Mouse (Mus musculus): Measurements from ENCODE around the gene Esrp2. TPM values are rescaled to one million over a fixed set of nuclear protein-coding genes. Genes with fewer than 3 reads are reported as not detected.

Gene Esrp2
- total RNA-seq, 4 experiments from 2014 or later = 0.09 to 0.43 TPM; not detected in 2

GRCm38 (mm10) chr8:106149025-106149424 lies 12.3 kb upstream of the Esrp2 start:
- no peak for DNase-seq (ENCODE audit: low spot score in 2 of 2)

GRCm38 (mm10) chr8:106147868-106148565 lies 11.2 kb upstream of the Esrp2 start:
- DNase-seq (ENCODE audit: low spot score in 2 of 2) = no peak

- DNase-seq (ENCODE audit: low spot score in 2 of 2) = no peak
Observed at GRCm38 (mm10) chr8:106146014-106146413, 9.2 kb upstream of the Esrp2 start.

- DNase-seq (ENCODE audit: low spot score in 2 of 2) = no peak
Observed at GRCm38 (mm10) chr8:106145331-106145730, 8.6 kb upstream of the Esrp2 start.

GRCm38 (mm10) chr8:106140769-106141168 lies 4.0 kb upstream of the Esrp2 start:
- peak; percentile 50 to 86 for DNase-seq (ENCODE audit: low spot score in 2 of 2)

GRCm38 (mm10) chr8:106140191-106140590 lies 3.4 kb upstream of the Esrp2 start:
- DNase-seq (ENCODE audit: low spot score in 2 of 2) = no peak

- no peak for DNase-seq (ENCODE audit: low spot score in 2 of 2)
Observed at GRCm38 (mm10) chr8:106138616-106139015, 1.8 kb upstream of the Esrp2 start.

GRCm38 (mm10) chr8:106137906-106138477 lies 1.2 kb upstream of the Esrp2 start:
- DNase-seq (ENCODE audit: low spot score in 2 of 2) = no peak

- DNase-seq (ENCODE audit: low spot score in 2 of 2) = no peak
Observed at GRCm38 (mm10) chr8:106137218-106137905, 588 bp upstream of the Esrp2 start.

- no peak for DNase-seq (ENCODE audit: low spot score in 2 of 2)
Observed at GRCm38 (mm10) chr8:106135672-106136071, 1.1 kb downstream of the Esrp2 start.

GRCm38 (mm10) chr8:106134751-106135571 lies 1.8 kb downstream of the Esrp2 start:
- no peak for DNase-seq (ENCODE audit: low spot score in 2 of 2)

GRCm38 (mm10) chr8:106133946-106134345 lies 2.8 kb downstream of the Esrp2 start:
- DNase-seq (ENCODE audit: low spot score in 2 of 2) = no peak

- DNase-seq (ENCODE audit: low spot score in 2 of 2) = no peak
Observed at GRCm38 (mm10) chr8:106133526-106133925, 3.2 kb downstream of the Esrp2 start.

GRCm38 (mm10) chr8:106132356-106132755 lies 4.4 kb downstream of the Esrp2 start:
- DNase-seq (ENCODE audit: low spot score in 2 of 2) = no peak

GRCm38 (mm10) chr8:106131488-106132222 lies 5.1 kb downstream of the Esrp2 start:
- no peak for DNase-seq (ENCODE audit: low spot score in 2 of 2)

- DNase-seq (ENCODE audit: low spot score in 2 of 2) = no peak
Observed at GRCm38 (mm10) chr8:106131021-106131420, 5.8 kb downstream of the Esrp2 start.

- no peak for DNase-seq (ENCODE audit: low spot score in 2 of 2)
Observed at GRCm38 (mm10) chr8:106130505-106130904, 6.3 kb downstream of the Esrp2 start.

GRCm38 (mm10) chr8:106129997-106130396 lies 6.8 kb downstream of the Esrp2 start:
- no peak for DNase-seq (ENCODE audit: low spot score in 2 of 2)

GRCm38 (mm10) chr8:106129232-106129930 lies 7.4 kb downstream of the Esrp2 start:
- DNase-seq (ENCODE audit: low spot score in 2 of 2) = no peak

- no peak for DNase-seq (ENCODE audit: low spot score in 2 of 2)
Observed at GRCm38 (mm10) chr8:106127882-106128410, 8.8 kb downstream of the Esrp2 start.

Measured in layer of hippocampus, adult 8-10 months (tissue).